Mouse (Mus musculus) erythroblast, embryonic 14.5 days (primary cell): ENCODE measurements around the gene Speg. TPM values are rescaled to one million over a fixed set of nuclear protein-coding genes. Genes with fewer than 3 reads are reported as not detected.

ENCODE experiments used
- H3K27me3 ChIP-seq: 2 replicates; pipeline ENCODE4 v1.6.1; 2012; ENCODE audit warnings: inconsistent platforms; ENCODE audit not compliant: control insufficient read depth
- H3K36me3 ChIP-seq: 2 replicates; pipeline ENCODE4 v1.6.1; 2012; ENCODE audit warnings: mild to moderate bottlenecking, inconsistent platforms; ENCODE audit not compliant: control insufficient read depth
- H3K4me1 ChIP-seq: 2 replicates; pipeline ENCODE4 v1.6.1; 2012; ENCODE audit warnings: inconsistent platforms; ENCODE audit not compliant: control insufficient read depth
- H3K4me3 ChIP-seq: replicated peaks from 2 replicates; pipeline ENCODE3; 2012; ENCODE audit warnings: moderate library complexity, mild to moderate bottlenecking, inconsistent platforms
- H3K9me3 ChIP-seq: 2 replicates; pipeline ENCODE4 v1.6.1; 2012; ENCODE audit warnings: low read length, inconsistent platforms, mixed read lengths; ENCODE audit not compliant: control insufficient read depth
- GATA1 ChIP-seq: IDR thresholded peaks from 2 replicates; pipeline ENCODE4 v1.6.1; 2012; ENCODE audit warnings: low read length, inconsistent platforms, mixed read lengths
- TAL1 ChIP-seq: IDR thresholded peaks from 3 replicates; pipeline ENCODE4 v1.6.1; 2012; ENCODE audit warnings: low read length, inconsistent platforms, mixed read lengths
- polyA plus RNA-seq: library from polyadenylated mRNA; stranded (reverse); fragments of >175 nt; gene quantifications from 2 replicates; pipeline ENCODE4 v1.2.3, GENCODE M21; 2012

Gene Speg
- polyA plus RNA-seq, 1 experiment: 0.10 TPM

- no peaks in the 10 kb centered on the region for H3K36me3 ChIP-seq
- TF ChIP-seq GATA1 (no peak), TAL1 (no peak)
- peaks cover 68% of the 10 kb centered on the region for H3K27me3 ChIP-seq
- H3K9me3 ChIP-seq: no peaks in the 10 kb centered on the region
- no peak overlapping the region for H3K4me3 ChIP-seq
- no peaks in the 10 kb centered on the region for H3K4me1 ChIP-seq
These were observed 4.1 kb downstream of the Speg start for GRCm38 (mm10) chr1:75379196-75379595.

GRCm38 (mm10) chr1:75379931-75380330, 4.8 kb downstream of the Speg start:
- no peaks in the 10 kb centered on the region for H3K4me1 ChIP-seq
- peaks cover 66% of the 10 kb centered on the region for H3K27me3 ChIP-seq
- no peaks in the 10 kb centered on the region for H3K9me3 ChIP-seq
- no peaks in the 10 kb centered on the region for H3K36me3 ChIP-seq
- H3K4me3 ChIP-seq: no peak overlapping the region
- TF ChIP-seq TAL1 (no peak), GATA1 (no peak)

GRCm38 (mm10) chr1:75380951-75381350, 5.9 kb downstream of the Speg start:
- Histone ChIP-seq H3K4me1 (no peaks in the 10 kb centered on the region), H3K36me3 (no peaks in the 10 kb centered on the region), H3K9me3 (no peaks in the 10 kb centered on the region), H3K27me3 (peaks cover 59% of the 10 kb centered on the region), H3K4me3 (no peak overlapping the region)
- TF ChIP-seq TAL1: no peak
- no peak for TF ChIP-seq GATA1

GRCm38 (mm10) chr1:75381482-75382355, 6.6 kb downstream of the Speg start:
- Histone ChIP-seq H3K36me3 (no peaks in the 10 kb centered on the region), H3K4me3 (no peak overlapping the region), H3K4me1 (no peaks in the 10 kb centered on the region), H3K9me3 (no peaks in the 10 kb centered on the region), H3K27me3 (peaks cover 56% of the 10 kb centered on the region)
- TF ChIP-seq TAL1: no peak
- TF ChIP-seq GATA1: no peak

GRCm38 (mm10) chr1:75382356-75383071, 7.4 kb downstream of the Speg start:
- no peaks in the 10 kb centered on the region for H3K4me1 ChIP-seq
- no peak for TF ChIP-seq GATA1
- no peak for TF ChIP-seq TAL1
- H3K27me3 ChIP-seq: peaks cover 63% of the 10 kb centered on the region
- no peaks in the 10 kb centered on the region for H3K36me3 ChIP-seq
- no peaks in the 10 kb centered on the region for H3K9me3 ChIP-seq
- H3K4me3 ChIP-seq: no peak overlapping the region

- no peak for TF ChIP-seq TAL1
- TF ChIP-seq GATA1: no peak
- Histone ChIP-seq H3K4me3 (no peak overlapping the region), H3K36me3 (no peaks in the 10 kb centered on the region), H3K27me3 (peaks cover 80% of the 10 kb centered on the region), H3K4me1 (peaks cover 2% of the 10 kb centered on the region; the same call in 1 of the 2 replicates), H3K9me3 (no peaks in the 10 kb centered on the region; the same call in 1 of the 2 replicates)
These were observed 9.5 kb downstream of the Speg start for GRCm38 (mm10) chr1:75384470-75385141.

- TF ChIP-seq TAL1 (no peak), GATA1 (no peak)
- Histone ChIP-seq H3K4me3 (no peak overlapping the region), H3K27me3 (peaks cover 80% of the 10 kb centered on the region), H3K36me3 (no peaks in the 10 kb centered on the region), H3K4me1 (peaks cover 2% of the 10 kb centered on the region; the same call in 1 of the 2 replicates), H3K9me3 (no peaks in the 10 kb centered on the region; the same call in 1 of the 2 replicates)
These were observed 10.1 kb downstream of the Speg start for GRCm38 (mm10) chr1:75385142-75385730.

- Histone ChIP-seq H3K27me3 (peaks cover 79% of the 10 kb centered on the region), H3K4me1 (peaks cover 2% of the 10 kb centered on the region; the same call in 1 of the 2 replicates)
- TF ChIP-seq GATA1: no peak
- TF ChIP-seq TAL1: no peak
These were observed 11.1 kb downstream of the Speg start for GRCm38 (mm10) chr1:75386149-75386548.

More at GRCm38 (mm10) chr1:75386149-75386548, 11.1 kb downstream of the Speg start:
- H3K9me3 ChIP-seq: no peaks in the 10 kb centered on the region; the same call in 1 of the 2 replicates
- no peaks in the 10 kb centered on the region for H3K36me3 ChIP-seq
- H3K4me3 ChIP-seq: no peak overlapping the region
